Mouse (Mus musculus) c-Kit-positive CD71-positive TER-119-positive erythroid progenitor cells, embryonic 14.5 days (primary cell): Measurements from ENCODE around the gene Lcp1.

Experiments
- DNase-seq: peaks from one replicate; pipeline ENCODE4 v3.0.0-alpha.2; 2013; ENCODE audit warnings: low spot score

The Lcp1 gene

GRCm38 (mm10) chr14:75205363-75206051, 74.6 kb downstream of the Lcp1 start:
- DNase-seq: no peak

- no peak for DNase-seq
Measured at GRCm38 (mm10) chr14:75206307-75206706, 75.4 kb downstream of the Lcp1 start.

DNA sequence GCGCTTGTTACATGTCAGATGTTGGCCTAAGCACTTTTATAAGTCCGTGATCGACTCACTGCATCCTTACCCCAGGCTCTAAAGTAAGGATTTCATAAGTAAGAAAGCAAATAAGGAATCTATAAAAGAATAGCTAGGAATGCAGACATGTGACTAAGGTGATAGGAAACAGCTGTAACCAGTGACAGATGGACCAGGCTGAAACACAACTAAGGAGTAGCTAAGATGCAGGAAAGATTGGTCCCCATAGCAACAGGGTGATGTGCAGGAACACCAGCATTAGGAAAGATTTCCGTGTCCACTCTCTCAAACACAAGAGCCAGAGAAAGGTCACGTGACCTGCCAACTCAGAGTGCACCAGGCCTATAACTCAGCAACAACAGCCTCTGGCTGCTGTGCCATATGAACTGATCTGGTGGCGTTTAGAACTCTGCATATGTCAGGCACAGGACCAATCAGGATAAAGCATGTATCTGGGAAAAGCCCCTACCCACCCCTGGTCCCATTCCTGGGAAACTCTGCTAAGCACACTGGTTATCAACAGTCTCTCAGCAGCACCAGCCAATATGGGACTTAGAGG, 77.8 kb downstream of the Lcp1 start:
- DNase-seq: no peak

DNA sequence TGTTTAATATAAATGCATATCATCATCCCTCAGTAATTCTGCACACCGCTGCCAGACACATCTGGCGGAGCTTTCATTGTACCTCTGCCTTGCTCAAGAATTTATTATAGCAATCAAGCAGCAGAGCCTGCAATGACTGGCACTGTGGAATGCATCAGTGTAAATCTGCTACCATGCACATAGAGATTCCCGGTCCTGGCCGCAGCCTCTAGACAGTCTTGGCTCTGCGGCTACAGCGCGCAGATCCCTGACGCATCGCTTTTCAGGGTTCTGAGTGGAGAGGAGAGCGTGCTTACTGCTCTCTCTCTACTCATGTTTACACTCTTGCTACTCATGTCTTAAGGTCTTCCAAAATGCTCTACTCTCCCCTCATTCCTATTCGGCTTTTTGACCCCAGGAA, 82.9 kb downstream of the Lcp1 start:
- no peak for DNase-seq

- DNase-seq: no peak
Measured at GRCm38 (mm10) chr14:75218843-75219242, 87.9 kb downstream of the Lcp1 start.

GRCm38 (mm10) chr14:75219250-75219913, 88.5 kb downstream of the Lcp1 start:
- no peak for DNase-seq

GRCm38 (mm10) chr14:75222386-75222785, 91.5 kb downstream of the Lcp1 start:
- DNase-seq: no peak

DNA sequence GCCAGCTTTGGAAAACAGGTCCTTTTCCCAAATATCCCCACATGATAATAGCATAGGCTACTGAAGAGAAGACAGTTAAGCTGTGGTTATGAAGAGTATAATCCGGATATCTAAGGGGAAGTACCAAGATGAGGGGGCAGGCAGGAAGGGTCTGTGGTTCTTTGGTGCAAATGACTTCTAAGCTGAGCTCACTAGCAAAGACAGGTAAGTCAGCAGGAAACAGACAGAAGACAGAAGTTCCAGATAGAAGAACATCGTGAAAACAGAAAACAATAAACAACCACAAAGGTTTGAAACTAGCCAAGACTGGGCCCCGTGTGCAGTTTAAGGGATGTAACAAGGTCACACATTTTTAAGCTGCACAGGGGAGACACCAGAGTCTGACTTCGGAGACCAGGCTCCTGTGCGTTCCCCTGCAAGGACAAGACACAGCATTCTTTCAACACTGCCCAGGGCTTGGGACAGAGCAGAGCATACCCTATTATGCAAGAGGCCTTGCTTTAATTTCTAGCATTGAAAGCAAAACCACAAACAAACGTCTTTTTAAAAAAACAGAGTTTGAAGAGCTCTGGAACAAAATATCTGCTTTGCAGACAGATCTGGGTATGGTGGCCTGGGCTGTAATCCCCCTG, 96.7 kb downstream of the Lcp1 start:
- DNase-seq: no peak

GRCm38 (mm10) chr14:75229834-75230233, 98.9 kb downstream of the Lcp1 start:
- DNase-seq: peak; percentile 57

DNA sequence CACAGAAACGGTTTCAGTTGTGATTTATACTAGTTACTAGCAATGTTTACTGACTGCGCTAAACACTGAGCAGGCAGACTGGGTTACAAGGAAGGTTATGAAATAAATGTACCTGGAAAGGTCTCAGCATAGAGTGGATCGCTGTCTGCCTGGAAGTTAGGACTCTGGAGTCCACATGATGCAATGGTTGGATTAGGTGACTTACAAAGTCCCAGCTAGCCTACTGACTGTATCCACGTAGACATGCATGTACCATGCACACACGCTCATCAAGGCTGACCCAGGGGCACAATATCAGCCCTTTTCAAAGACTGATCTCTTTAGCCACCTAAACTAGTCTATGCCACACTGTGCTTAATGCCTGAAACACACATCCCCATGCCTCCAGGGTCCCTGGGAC, 102.2 kb downstream of the Lcp1 start:
- DNase-seq: no peak

DNA sequence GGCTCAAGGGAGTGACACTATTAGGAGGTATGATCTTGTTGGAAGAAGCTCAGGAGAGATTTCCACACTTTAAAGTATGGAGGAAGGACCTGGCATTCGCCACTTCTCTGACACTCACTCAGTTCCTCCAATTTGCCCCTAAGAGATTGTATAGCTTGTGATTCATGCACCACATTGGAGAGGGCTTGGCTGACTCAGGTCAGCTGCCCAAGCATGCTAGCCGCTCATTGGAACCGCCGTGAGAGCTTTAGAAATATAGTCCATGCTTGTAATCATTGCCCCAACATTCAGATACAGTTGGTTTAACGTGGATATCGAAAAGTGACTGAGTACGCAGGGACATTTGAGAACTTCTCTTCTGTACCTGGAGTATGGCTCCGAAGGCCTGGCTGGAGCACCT, 104.7 kb downstream of the Lcp1 start:
- no peak for DNase-seq

GRCm38 (mm10) chr14:75235955-75236635, 105.2 kb downstream of the Lcp1 start:
- no peak for DNase-seq

- DNase-seq: no peak
Measured at GRCm38 (mm10) chr14:75236636-75237003, 105.7 kb downstream of the Lcp1 start.

DNA sequence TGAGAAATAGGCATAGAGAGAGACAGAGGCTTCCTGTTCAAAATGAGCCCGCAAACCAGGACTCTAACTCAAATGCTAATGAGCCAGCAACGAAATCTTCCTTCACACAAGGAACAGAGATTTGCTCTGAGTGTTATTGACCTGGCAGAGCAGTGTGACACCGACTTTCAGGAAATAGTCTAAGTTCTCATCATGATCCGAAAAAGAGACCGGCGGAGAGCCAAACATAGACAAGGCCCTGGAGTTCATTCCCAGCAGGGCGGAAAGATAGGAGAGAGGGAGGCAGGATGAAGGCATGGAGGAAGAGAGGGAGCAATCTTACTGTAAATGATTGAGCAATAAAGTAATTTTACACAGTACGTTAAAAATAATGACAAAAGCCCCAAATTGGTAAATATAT, 106.2 kb downstream of the Lcp1 start:
- no peak for DNase-seq

- DNase-seq: no peak
Measured at GRCm38 (mm10) chr14:75238054-75238692, 107.3 kb downstream of the Lcp1 start.

DNA sequence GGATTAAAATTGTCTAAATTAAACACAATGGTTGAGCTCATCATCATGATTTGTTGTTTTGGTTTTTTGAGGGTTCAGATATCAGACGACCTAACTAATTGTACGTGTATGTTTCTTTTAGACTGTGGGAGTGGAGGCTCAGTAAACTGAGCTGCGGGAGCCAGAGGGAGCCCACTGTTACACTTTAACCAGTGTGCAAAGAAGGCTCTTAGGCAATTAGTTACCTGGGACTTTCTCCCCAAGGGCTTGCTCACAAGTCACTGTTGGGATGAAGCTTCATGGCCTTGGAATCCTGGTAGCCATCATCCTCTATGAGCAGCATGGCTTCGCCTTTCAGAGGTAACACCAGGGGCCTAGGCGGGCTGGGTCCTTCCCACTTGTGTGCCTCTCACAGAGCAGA, 111.2 kb downstream of the Lcp1 start, which contains the start of gene Cpb2:
Gene Cpb2 (plus strand): TSS at position 201 of the 400 bp plus-strand sequence.
- DNase-seq: no peak

DNA sequence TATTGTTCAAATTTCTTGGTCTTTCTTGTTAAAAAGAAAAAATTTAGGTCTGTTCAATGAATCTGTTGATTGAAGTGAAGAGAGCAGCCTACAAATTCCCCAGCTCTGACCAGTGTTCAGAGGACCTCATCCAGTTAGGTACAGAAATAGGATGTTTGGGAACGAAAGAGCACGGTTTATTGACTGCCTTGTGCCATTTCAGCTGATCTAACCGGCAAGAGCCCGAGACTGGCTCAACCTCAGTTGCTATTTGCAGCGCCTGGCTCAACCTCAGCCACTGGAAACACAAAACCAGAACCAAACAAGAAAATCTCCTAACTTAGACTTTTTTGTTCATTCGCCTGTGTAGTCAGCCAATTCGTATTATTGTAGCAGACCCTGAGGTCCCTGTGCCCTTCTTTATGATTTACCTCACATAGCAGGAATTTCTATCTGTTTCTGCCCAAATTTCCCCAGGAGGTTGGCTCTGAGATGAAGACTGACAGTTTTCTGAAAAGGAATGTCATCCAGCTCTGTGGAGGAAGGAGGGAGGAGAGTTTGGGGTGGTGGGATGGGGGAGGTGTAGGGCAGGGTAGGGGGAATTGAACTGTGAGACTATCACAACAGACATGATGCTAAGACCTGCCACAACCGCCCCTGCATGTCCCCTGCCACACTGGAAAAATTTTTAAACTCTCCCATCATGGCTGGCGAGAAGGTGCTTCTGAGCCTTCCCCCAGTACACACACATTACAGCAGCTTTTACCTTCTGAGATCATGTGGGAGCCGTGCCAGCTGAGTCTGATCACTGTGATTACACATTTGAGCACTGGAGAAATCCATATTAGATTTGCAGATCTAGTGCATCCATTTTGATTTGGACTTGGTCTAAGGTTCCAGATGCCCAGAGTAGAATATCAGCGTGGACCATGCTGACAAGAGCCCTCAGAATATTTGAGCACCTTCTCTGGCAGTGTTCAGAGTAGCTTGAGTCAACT, 115.4 kb downstream of the Lcp1 start:
- DNase-seq: no peak

DNA sequence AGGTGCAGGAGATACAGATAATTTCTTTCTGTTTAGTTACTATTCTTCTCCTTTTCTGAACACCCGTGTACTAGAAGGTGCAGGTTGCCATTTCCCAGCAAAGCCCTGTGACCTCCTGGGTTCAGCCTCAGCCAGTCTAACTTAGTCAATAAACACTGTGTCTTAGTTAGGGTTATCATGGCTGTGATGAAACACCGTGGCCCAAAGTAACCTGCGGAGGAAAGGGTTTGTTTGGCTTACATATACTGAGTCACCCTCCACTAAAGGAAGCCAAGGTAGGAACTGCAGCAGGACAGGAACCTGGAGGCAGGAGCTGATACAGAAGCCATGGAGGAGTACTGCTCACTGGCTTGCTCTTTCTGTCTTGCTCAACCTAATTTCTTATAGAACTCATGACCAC, 119.5 kb downstream of the Lcp1 start:
- no peak for DNase-seq

- no peak for DNase-seq
Measured at GRCm38 (mm10) chr14:75256521-75256920, 125.6 kb downstream of the Lcp1 start.

DNA sequence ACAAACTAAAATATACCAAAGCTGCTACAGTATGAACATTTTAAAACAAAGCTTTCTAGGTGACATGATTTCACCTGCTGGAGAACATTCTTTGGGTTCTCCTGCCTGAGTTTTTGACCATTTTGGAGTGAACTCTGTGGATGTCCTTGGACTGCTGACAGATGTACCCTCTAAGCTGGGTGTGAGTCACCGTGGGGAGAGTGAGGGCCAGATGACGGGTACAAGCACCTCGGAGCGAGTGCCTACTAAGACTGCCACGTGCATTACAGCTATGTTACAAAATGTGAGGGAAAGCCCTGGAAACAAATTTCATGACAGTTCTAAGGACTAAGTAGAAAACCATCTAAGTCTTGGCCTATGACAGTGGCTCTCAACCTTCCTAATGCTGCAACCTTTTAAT, 138.6 kb downstream of the Lcp1 start:
- DNase-seq: no peak

DNA sequence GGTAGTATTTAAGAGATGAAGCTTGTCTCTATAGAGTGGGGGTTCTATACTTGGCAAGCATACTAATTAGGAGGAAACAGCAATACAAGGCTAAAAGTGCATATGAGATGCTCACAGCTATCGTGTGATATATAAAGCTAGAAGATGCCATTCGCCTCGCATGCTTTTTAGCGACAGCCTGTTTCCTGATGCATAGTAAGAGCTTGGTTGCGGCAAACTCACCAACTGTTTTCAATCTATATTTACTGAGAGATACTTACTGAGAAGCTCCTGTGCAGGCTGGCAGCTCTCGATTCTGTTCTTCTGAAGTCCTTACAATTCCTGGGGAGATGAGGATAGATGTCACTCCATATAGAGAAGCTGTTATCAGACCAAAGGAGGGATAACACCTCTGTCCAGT, 148.8 kb downstream of the Lcp1 start:
- DNase-seq: no peak
